Mouse (Mus musculus) liver, embryonic 14.5 days (tissue): Measurements from ENCODE around the gene Iars2. TPM values are rescaled to one million over a fixed set of nuclear protein-coding genes. Genes with fewer than 3 reads are reported as not detected.

ENCODE experiments used
- ATAC-seq: fragments of 200-750 bp; cut with Nextera tagmentation; 2 replicates; pipeline ENCODE4 v1.8.0; 2017; ENCODE audit warnings: moderate number of reproducible peaks, mild to moderate bottlenecking, moderate library complexity; ENCODE audit not compliant: insufficient read depth
- DNase-seq, 3 experiments: peaks; one replicate each; pipeline ENCODE4 v3.0.0-alpha.2; 2012 to 2013; ENCODE audit warnings: low read depth in 3 of 3, low spot score in 3 of 3
- H3K27ac ChIP-seq: fragments of 300-500 bp; sonication (generic); 2 replicates; pipeline ENCODE4 v1.5.1; 2014; ENCODE audit warnings: moderate library complexity, mild to moderate bottlenecking, control low read depth, inconsistent platforms
- H3K27me3 ChIP-seq: fragments of 300-500 bp; sonication (generic); 2 replicates; pipeline ENCODE4 v1.6.1; 2014; ENCODE audit warnings: mild to moderate bottlenecking, low read length, moderate library complexity; ENCODE audit not compliant: control insufficient read depth, insufficient read depth
- H3K36me3 ChIP-seq: fragments of 300-500 bp; sonication (generic); replicated peaks from 2 replicates; pipeline ENCODE4 v1.6.1; 2014; ENCODE audit warnings: low read depth; ENCODE audit not compliant: control insufficient read depth, insufficient read depth
- H3K4me1 ChIP-seq, 2 experiments: fragments of 200-500 bp in 1 of 2; fragments of 300-500 bp in 1 of 2; sonication (generic) in 1 of 2; replicated peaks; 2 replicates each; pipeline ENCODE4 v1.6.1; 2012 to 2014; ENCODE audit warnings: antibody characterized with exemption in 1 of 2, inconsistent platforms in 1 of 2, low read length in 1 of 2; ENCODE audit not compliant: control insufficient read depth in 2 of 2, insufficient read depth in 2 of 2
- H3K4me2 ChIP-seq: fragments of 300-500 bp; sonication (generic); 2 replicates; pipeline ENCODE4 v1.6.1; 2014; ENCODE audit warnings: low read depth, mild to moderate bottlenecking, control low read depth, moderate library complexity
- H3K4me3 ChIP-seq, 2 experiments: fragments of 200-500 bp in 1 of 2; fragments of 300-500 bp in 1 of 2; sonication (generic) in 1 of 2; 2 replicates each; pipeline ENCODE4 v1.5.1; 2012 to 2014; ENCODE audit warnings: low read depth in 2 of 2, low read length in 2 of 2, mild to moderate bottlenecking in 2 of 2, control low read depth in 1 of 2, inconsistent platforms in 1 of 2, moderate library complexity in 1 of 2; ENCODE audit not compliant: insufficient read depth in 1 of 2
- H3K9ac ChIP-seq: fragments of 300-500 bp; sonication (generic); replicated peaks from 2 replicates; pipeline ENCODE4 v1.6.1; 2014; ENCODE audit warnings: mild to moderate bottlenecking, control low read depth, moderate library complexity
- H3K9me3 ChIP-seq: fragments of 300-500 bp; sonication (generic); 2 replicates; pipeline ENCODE4 v1.6.1; 2016; ENCODE audit warnings: low read length, mixed read lengths; ENCODE audit not compliant: control insufficient read depth
- CTCF ChIP-seq: IDR thresholded peaks from 2 replicates; pipeline ENCODE4 v1.5.1; 2016; ENCODE audit warnings: antibody characterized with exemption, low read depth, control low read depth
- EP300 ChIP-seq: IDR thresholded peaks from 2 replicates; pipeline ENCODE4 v1.6.1; 2016; ENCODE audit warnings: antibody characterized with exemption, low read depth
- WGBS: fragments of 180-500 bp; shearing (Covaris S2); extraction: QIAGEN DNeasy Blood & Tissue Kit; methylation state at CpG from one replicate; pipeline ENCODE4 v1.1.7; 2014; ENCODE audit not compliant: insufficient replicate concordance; 5-methylcytosine and 5-hydroxymethylcytosine counted together
- polyA plus RNA-seq, 2 experiments: library from polyadenylated mRNA; depleted of rRNA in 1 of 2; stranded (reverse) in 1 of 2; unstranded in 1 of 2; fragments of >200 nt; fragmentation: Nextera tagmentation in 1 of 2; extraction: Ambion mirVana in 1 of 2; gene quantifications; 2 replicates each; pipeline versions ENCODE4 v1.2.1 to v1.2.3; 2012 to 2014

The Iars2 gene
- polyA plus RNA-seq, 2 experiments, result 17.6 to 19.1 TPM

GRCm38 (mm10) chr1:185252351-185252750 is 76.8 kb downstream of the Iars2 start:
- Histone ChIP-seq H3K4me3 (no peak overlapping the region), H3K9me3 (no peaks in the 10 kb centered on the region), H3K9ac (no peak overlapping the region), H3K27me3 (no peaks in the 10 kb centered on the region), H3K4me2 (no peak overlapping the region), H3K36me3 (peaks cover 24% of the 10 kb centered on the region), H3K27ac (no peak overlapping the region), H3K4me1 (no peaks in the 10 kb centered on the region)
- TF ChIP-seq CTCF (no peak), EP300 (no peak)
- 86% methylated on average over 3 of the region's 3 CpGs for WGBS
- no peak for DNase-seq
- ATAC-seq, result no peak

GRCm38 (mm10) chr1:185248728-185249127 is 80.5 kb downstream of the Iars2 start:
- Histone ChIP-seq H3K4me3 (no peak overlapping the region), H3K9me3 (no peaks in the 10 kb centered on the region), H3K27ac (no peak overlapping the region), H3K4me1 (no peaks in the 10 kb centered on the region), H3K9ac (no peak overlapping the region), H3K36me3 (peaks cover 26% of the 10 kb centered on the region), H3K27me3 (no peaks in the 10 kb centered on the region), H3K4me2 (no peak overlapping the region)
- 77% methylated on average over 8 of the region's 8 CpGs for WGBS
- TF ChIP-seq CTCF, result no peak
- TF ChIP-seq EP300, result no peak
- no peak for DNase-seq
- ATAC-seq, result no peak

- Histone ChIP-seq H3K4me1 (no peaks in the 10 kb centered on the region), H3K36me3 (peaks cover 28% of the 10 kb centered on the region), H3K9me3 (no peaks in the 10 kb centered on the region), H3K4me3 (no peak overlapping the region), H3K27me3 (no peaks in the 10 kb centered on the region), H3K4me2 (no peak overlapping the region), H3K27ac (no peak overlapping the region), H3K9ac (no peak overlapping the region)
- 87% methylated on average over 20 of the region's 20 CpGs for WGBS
- no peak for TF ChIP-seq EP300
- no peak for TF ChIP-seq CTCF
- ATAC-seq (no peak), DNase-seq (no peak)
These were observed 81.6 kb downstream of the Iars2 start for GRCm38 (mm10) chr1:185247429-185248085.

- Histone ChIP-seq H3K9ac (no peak overlapping the region), H3K4me1 (no peaks in the 10 kb centered on the region), H3K4me3 (no peak overlapping the region), H3K9me3 (no peaks in the 10 kb centered on the region), H3K27me3 (no peaks in the 10 kb centered on the region), H3K27ac (no peak overlapping the region), H3K36me3 (peaks cover 19% of the 10 kb centered on the region), H3K4me2 (no peak overlapping the region)
- WGBS, result 69% methylated on average over 7 of the region's 7 CpGs
- TF ChIP-seq CTCF (no peak), EP300 (no peak)
- ATAC-seq (no peak), DNase-seq (no peak)
These were observed 83.7 kb downstream of the Iars2 start for GRCm38 (mm10) chr1:185245456-185245855.

GRCm38 (mm10) chr1:185243013-185243412 is 86.2 kb downstream of the Iars2 start:
- ATAC-seq (no peak), DNase-seq (no peak)
- Histone ChIP-seq H3K9ac (no peak overlapping the region), H3K27ac (no peak overlapping the region), H3K36me3 (peaks cover 28% of the 10 kb centered on the region), H3K27me3 (no peaks in the 10 kb centered on the region), H3K4me2 (no peak overlapping the region), H3K4me3 (no peak overlapping the region), H3K9me3 (no peaks in the 10 kb centered on the region), H3K4me1 (no peaks in the 10 kb centered on the region)
- WGBS, result 87% methylated on average over 8 of the region's 8 CpGs
- TF ChIP-seq CTCF (no peak), EP300 (no peak)
